Mouse (Mus musculus) embryonic facial prominence, embryonic 15.5 days (tissue): ENCODE measurements around the gene Sdhaf3. TPM values are rescaled to one million over a fixed set of nuclear protein-coding genes. Genes with fewer than 3 reads are reported as not detected.
"Not testable (repeated sequence)": the region's sequence is repeated elsewhere in the genome, so short reads cannot be mapped to it uniquely, and the experiment has no call there.

Experiments
- ATAC-seq: fragments of 200-750 bp; cut with Nextera tagmentation; 2 replicates; pipeline ENCODE4 v1.8.0; 2017; ENCODE audit warnings: low read depth, moderate TSS enrichment; ENCODE audit not compliant: insufficient number of reproducible peaks, low FRiP score, low TSS enrichment
- H3K27ac ChIP-seq: fragments of 300-500 bp; sonication (generic); replicated peaks from 2 replicates; pipeline ENCODE4 v1.5.1; 2015; ENCODE audit warnings: mild to moderate bottlenecking, inconsistent platforms
- H3K27me3 ChIP-seq: fragments of 300-500 bp; sonication (generic); 2 replicates; pipeline ENCODE4 v1.6.1; 2015; ENCODE audit warnings: inconsistent platforms
- H3K36me3 ChIP-seq: fragments of 300-500 bp; sonication (generic); 2 replicates; pipeline ENCODE4 v1.6.1; 2015; ENCODE audit warnings: mild to moderate bottlenecking, inconsistent platforms
- H3K4me1 ChIP-seq: fragments of 300-500 bp; sonication (generic); 2 replicates; pipeline ENCODE4 v1.6.1; 2015; ENCODE audit warnings: inconsistent platforms
- H3K4me2 ChIP-seq: fragments of 300-500 bp; sonication (generic); replicated peaks from 2 replicates; pipeline ENCODE4 v1.6.1; 2015; ENCODE audit warnings: mild to moderate bottlenecking, inconsistent platforms
- H3K4me3 ChIP-seq: fragments of 300-500 bp; sonication (generic); replicated peaks from 2 replicates; pipeline ENCODE4 v1.5.1; 2015; ENCODE audit warnings: mild to moderate bottlenecking, inconsistent platforms
- H3K9ac ChIP-seq: fragments of 300-500 bp; sonication (generic); 2 replicates; pipeline ENCODE4 v1.6.1; 2015; ENCODE audit warnings: inconsistent platforms
- H3K9me3 ChIP-seq: fragments of 300-500 bp; sonication (generic); replicated peaks from 2 replicates; pipeline ENCODE4 v1.6.1; 2016; ENCODE audit warnings: inconsistent platforms
- WGBS: fragments of 180-500 bp; shearing (Covaris S2); methylation state at CpG from one replicate; pipeline ENCODE4 v1.1.7; 2015; 5-methylcytosine and 5-hydroxymethylcytosine counted together
- polyA plus RNA-seq: library from polyadenylated mRNA; unstranded; fragments of >200 nt; fragmentation: Nextera tagmentation; extraction: Ambion mirVana; gene quantifications from 2 replicates; pipeline ENCODE4 v1.2.1, GENCODE M21; 2015

Sdhaf3 gene
- polyA plus RNA-seq, 1 experiment from 2014 or later: 5.2 TPM

- no peak overlapping the region for H3K4me2 ChIP-seq
- no peak overlapping the region for H3K27ac ChIP-seq
- H3K9me3 ChIP-seq: no peaks in the 10 kb centered on the region
- H3K4me3 ChIP-seq: no peak overlapping the region
- no peak overlapping the region for H3K9ac ChIP-seq
- 27% methylated on average over 1 of the region's 1 CpGs for WGBS
- no peak for ATAC-seq
- no peaks in the 10 kb centered on the region for H3K27me3 ChIP-seq
- no peaks in the 10 kb centered on the region for H3K36me3 ChIP-seq
- H3K4me1 ChIP-seq: no peaks in the 10 kb centered on the region
Measured at GRCm38 (mm10) chr6:6947650-6948049, 8.2 kb upstream of the Sdhaf3 start.

- H3K4me2 ChIP-seq: peak overlapping the region; percentile 64
- H3K4me1 ChIP-seq: 0 out of 2 replicates have a peak, but pooled peaks cover 4% of the 10 kb centered on the region
- peak overlapping the region; percentile 15; the same call in 1 of the 2 replicates for H3K9ac ChIP-seq
- ATAC-seq: no peak
- 29% methylated on average over 6 of the region's 6 CpGs for WGBS
- H3K27ac ChIP-seq: peak overlapping the region; percentile 73
- peak overlapping the region; percentile 66 for H3K4me3 ChIP-seq
- no peaks in the 10 kb centered on the region for H3K9me3 ChIP-seq
- no peaks in the 10 kb centered on the region for H3K36me3 ChIP-seq
- no peaks in the 10 kb centered on the region for H3K27me3 ChIP-seq
Measured at GRCm38 (mm10) chr6:6955395-6955763, 425 bp upstream of the Sdhaf3 start.

- H3K4me3 ChIP-seq, ATAC-seq, H3K27me3 ChIP-seq, H3K4me2 ChIP-seq, H3K27ac ChIP-seq, H3K9ac ChIP-seq, H3K36me3 ChIP-seq, H3K4me1 ChIP-seq, H3K9me3 ChIP-seq: not testable (repeated sequence)
- WGBS: 91% methylated on average over 2 of the region's 4 CpGs
Measured at GRCm38 (mm10) chr6:6959234-6959633, 3.4 kb downstream of the Sdhaf3 start.

- Histone ChIP-seq H3K4me2 (no peak overlapping the region), H3K9ac (no peak overlapping the region), H3K36me3 (no peaks in the 10 kb centered on the region), H3K27ac (no peak overlapping the region), H3K4me1 (no peaks in the 10 kb centered on the region), H3K9me3 (no peaks in the 10 kb centered on the region), H3K27me3 (no peaks in the 10 kb centered on the region), H3K4me3 (no peak overlapping the region)
- 80% methylated on average over 4 of the region's 4 CpGs for WGBS
- no peak for ATAC-seq
Measured at GRCm38 (mm10) chr6:6997226-6997946, 41.6 kb downstream of the Sdhaf3 start.

GRCm38 (mm10) chr6:6997956-6998355 is 42.2 kb downstream of the Sdhaf3 start:
- H3K36me3 ChIP-seq: no peaks in the 10 kb centered on the region
- H3K4me1 ChIP-seq: no peaks in the 10 kb centered on the region
- H3K4me3 ChIP-seq: no peak overlapping the region
- H3K9ac ChIP-seq: no peak overlapping the region
- H3K4me2 ChIP-seq: no peak overlapping the region
- no peaks in the 10 kb centered on the region for H3K27me3 ChIP-seq
- no peak for ATAC-seq
- no peak overlapping the region for H3K27ac ChIP-seq
- 88% methylated on average over 1 of the region's 1 CpGs for WGBS
- H3K9me3 ChIP-seq: no peaks in the 10 kb centered on the region

- WGBS: 86% methylated on average over 3 of the region's 3 CpGs
- H3K27ac ChIP-seq: no peak overlapping the region
- H3K4me1 ChIP-seq: no peaks in the 10 kb centered on the region
- no peak overlapping the region for H3K4me3 ChIP-seq
- no peak overlapping the region for H3K9ac ChIP-seq
- ATAC-seq: no peak
- no peaks in the 10 kb centered on the region for H3K36me3 ChIP-seq
- H3K9me3 ChIP-seq: no peaks in the 10 kb centered on the region
- no peaks in the 10 kb centered on the region for H3K27me3 ChIP-seq
- H3K4me2 ChIP-seq: no peak overlapping the region
Measured at GRCm38 (mm10) chr6:6999015-6999414, 43.2 kb downstream of the Sdhaf3 start.

GRCm38 (mm10) chr6:7003085-7003484 is 47.3 kb downstream of the Sdhaf3 start:
- Histone ChIP-seq H3K9ac (no peak overlapping the region), H3K36me3 (no peaks in the 10 kb centered on the region), H3K4me1 (no peaks in the 10 kb centered on the region), H3K4me3 (no peak overlapping the region), H3K9me3 (no peaks in the 10 kb centered on the region), H3K4me2 (no peak overlapping the region), H3K27me3 (no peaks in the 10 kb centered on the region), H3K27ac (no peak overlapping the region)
- 58% methylated on average over 4 of the region's 4 CpGs for WGBS
- no peak for ATAC-seq

- ATAC-seq: no peak
- Histone ChIP-seq H3K36me3 (no peaks in the 10 kb centered on the region), H3K4me2 (no peak overlapping the region), H3K4me1 (no peaks in the 10 kb centered on the region), H3K9me3 (no peaks in the 10 kb centered on the region), H3K4me3 (no peak overlapping the region), H3K9ac (no peak overlapping the region), H3K27ac (no peak overlapping the region), H3K27me3 (no peaks in the 10 kb centered on the region)
- 55% methylated on average over 2 of the region's 2 CpGs for WGBS
Measured at GRCm38 (mm10) chr6:7004005-7004404, 48.2 kb downstream of the Sdhaf3 start.

GRCm38 (mm10) chr6:7038087-7038486 is 82.3 kb downstream of the Sdhaf3 start:
- H3K9me3 ChIP-seq: no peaks in the 10 kb centered on the region
- 89% methylated on average over 6 of the region's 6 CpGs for WGBS
- H3K4me2 ChIP-seq: no peak overlapping the region
- H3K36me3 ChIP-seq: 0 out of 2 replicates have a peak, but pooled peaks cover 4% of the 10 kb centered on the region
- ATAC-seq: no peak
- no peak overlapping the region for H3K9ac ChIP-seq
- no peak overlapping the region for H3K27ac ChIP-seq
- no peak overlapping the region for H3K4me3 ChIP-seq
- no peaks in the 10 kb centered on the region for H3K27me3 ChIP-seq
- H3K4me1 ChIP-seq: no peaks in the 10 kb centered on the region

GRCm38 (mm10) chr6:7038835-7039234 is 83.0 kb downstream of the Sdhaf3 start:
- WGBS: 75% methylated on average over 5 of the region's 5 CpGs
- no peak overlapping the region for H3K4me3 ChIP-seq

GRCm38 (mm10) chr6:7041912-7042311 is 86.1 kb downstream of the Sdhaf3 start:
- Histone ChIP-seq H3K9ac (no peak overlapping the region), H3K9me3 (no peaks in the 10 kb centered on the region), H3K27ac (no peak overlapping the region), H3K4me2 (no peak overlapping the region), H3K27me3 (no peaks in the 10 kb centered on the region), H3K36me3 (0 out of 2 replicates have a peak, but pooled peaks cover 4% of the 10 kb centered on the region), H3K4me3 (no peak overlapping the region), H3K4me1 (no peaks in the 10 kb centered on the region)
- ATAC-seq: no peak
- WGBS: 87% methylated on average over 1 of the region's 1 CpGs

More at GRCm38 (mm10) chr6:7038835-7039234, 83.0 kb downstream of the Sdhaf3 start:
- H3K27ac ChIP-seq: no peak overlapping the region
- no peak for ATAC-seq
- H3K4me1 ChIP-seq: no peaks in the 10 kb centered on the region
- no peaks in the 10 kb centered on the region for H3K27me3 ChIP-seq
- H3K9ac ChIP-seq: no peak overlapping the region
- H3K4me2 ChIP-seq: no peak overlapping the region
- H3K9me3 ChIP-seq: no peaks in the 10 kb centered on the region
- 0 out of 2 replicates have a peak, but pooled peaks cover 4% of the 10 kb centered on the region for H3K36me3 ChIP-seq

- Histone ChIP-seq H3K4me1 (no peaks in the 10 kb centered on the region), H3K36me3 (no peaks in the 10 kb centered on the region), H3K4me3 (no peak overlapping the region), H3K4me2 (no peak overlapping the region), H3K9me3 (no peaks in the 10 kb centered on the region), H3K27ac (no peak overlapping the region), H3K9ac (no peak overlapping the region), H3K27me3 (no peaks in the 10 kb centered on the region)
- no peak for ATAC-seq
- 88% methylated on average over 3 of the region's 3 CpGs for WGBS
Measured at GRCm38 (mm10) chr6:7062819-7063218, 107.0 kb downstream of the Sdhaf3 start.
